Comparison of ENCODE assay signal across 9 mouse cellular contexts in genomic region chrX:103356761-103357236, GRCm38 (mm10). TPM values are rescaled to one million over a fixed set of nuclear protein-coding genes. Genes with fewer than 3 reads are reported as not detected.
A peak's percentile ranks its signal among the peaks of the same experiment; 100 is the strongest.
DNase-seq lines count a peak whose midpoint lies in the region; ATAC-seq and TF ChIP-seq lines count a peak whose summit lies in the region.
"Had no signal": no experiment of that assay in that cellular context is flagged by ENCODE, and none has a peak within 500 bp of the region (broad histone marks: within the 10 kb centered on the region; RNA-seq: fewer than 3 reads in every experiment).

No protein-coding gene starts in this region.

- peak overlapping the region; percentile 53 for H3K4me2 ChIP-seq in hindbrain, embryonic 15.5 days
- H3K4me2 ChIP-seq in liver, embryonic 16.5 days (ENCODE audit: low read depth, low read length) = peak overlapping the region; percentile 46

- no peaks in the 10 kb centered on the region for H3K4me1 ChIP-seq in lung, adult 2 months (ENCODE audit: control insufficient read depth, insufficient read depth, low read length)
- no peaks in the 10 kb centered on the region for H3K4me1 ChIP-seq in hindbrain, embryonic 15.5 days (replicated peaks)
- no peaks in the 10 kb centered on the region for H3K4me1 ChIP-seq in liver, embryonic 16.5 days (ENCODE audit: control insufficient read depth, low read depth, low read length)
- no peaks in the 10 kb centered on the region for H3K4me1 ChIP-seq in testis, adult 2 months (ENCODE audit: control insufficient read depth, insufficient read depth, low read length)

- TF ChIP-seq POLR2A in lung, adult 2 months (IDR thresholded peaks at IDR 0.05; ENCODE audit: borderline replicate concordance, extremely low read depth, low read depth, low read length) = no peak
- TF ChIP-seq POLR2A in testis, adult 2 months (IDR thresholded peaks at IDR 0.05; ENCODE audit: control insufficient read depth, low read depth, low read length) = no peak

- H3K36me3 ChIP-seq in hindbrain, embryonic 15.5 days = no peaks in the 10 kb centered on the region
- no peaks in the 10 kb centered on the region for H3K36me3 ChIP-seq in liver, embryonic 16.5 days (ENCODE audit: control insufficient read depth, insufficient read depth)
- no peaks in the 10 kb centered on the region for H3K36me3 ChIP-seq in testis, adult 2 months (ENCODE audit: control insufficient read depth, insufficient read depth, low read length)

- peaks cover 42% of the 10 kb centered on the region for H3K27me3 ChIP-seq in hindbrain, embryonic 15.5 days
- peaks cover 30% of the 10 kb centered on the region for H3K27me3 ChIP-seq in liver, embryonic 16.5 days (ENCODE audit: control insufficient read depth, insufficient read depth, low read depth, low read length)
- no peaks in the 10 kb centered on the region for H3K27me3 ChIP-seq in testis, adult 2 months (ENCODE audit: control insufficient read depth, insufficient read depth, low read length)

- no peak for DNase-seq in lung, adult 2 months
- no peak for DNase-seq in lung, postnatal 14 days
- DNase-seq in embryo, embryonic 11 days = peak; percentile 17
- no peak for DNase-seq in thymus, postnatal 10 days (ENCODE audit: low spot score in 2 of 2)

- peak; percentile 15 for ATAC-seq in activated CD4-positive, CD25-positive, alpha-beta regulatory T cell, adult 4 months
- peak; percentile 82 for ATAC-seq in hindbrain, embryonic 15.5 days (ENCODE audit: low FRiP score, low read depth)
- no peak for ATAC-seq in liver, embryonic 16.5 days (ENCODE audit: low read depth)

- no peaks in the 10 kb centered on the region for H3K9me3 ChIP-seq in hindbrain, embryonic 15.5 days
- no peaks in the 10 kb centered on the region for H3K9me3 ChIP-seq in liver, embryonic 16.5 days (replicated peaks; ENCODE audit: control insufficient read depth, low read length)

- no peak for TF ChIP-seq CTCF in lung, adult 2 months (IDR thresholded peaks at IDR 0.05; ENCODE audit: insufficient read depth, low read length)
- no peak for TF ChIP-seq CTCF in testis, adult 2 months (IDR thresholded peaks at IDR 0.05; ENCODE audit: control insufficient read depth, insufficient read depth, insufficient replicate concordance, low read depth, low read length)

- peak overlapping the region; percentile 77 for H3K4me3 ChIP-seq in lung, adult 2 months (replicated peaks; ENCODE audit: extremely low read depth, low read depth, low read length)
- H3K4me3 ChIP-seq in hindbrain, embryonic 15.5 days = peak overlapping the region; percentile 58
- peak overlapping the region; percentile 41 for H3K4me3 ChIP-seq in liver, embryonic 16.5 days (ENCODE audit: low read depth, low read length)
- peak overlapping the region; percentile 96 for H3K4me3 ChIP-seq in testis, adult 2 months (ENCODE audit: control insufficient read depth, low read depth, low read length)

- H3K9ac ChIP-seq in hindbrain, embryonic 15.5 days = peak overlapping the region; percentile 64
- no peak overlapping the region for H3K9ac ChIP-seq in liver, embryonic 16.5 days (ENCODE audit: low read depth, low read length)

- WGBS in lung, adult 2 months = 25% methylated on average over 24 of the region's 24 CpGs
- 9% methylated on average over 24 of the region's 24 CpGs for WGBS in hindbrain, embryonic 15.5 days
- 12% methylated on average over 24 of the region's 24 CpGs for WGBS in liver, embryonic 16.5 days (ENCODE audit: insufficient replicate concordance)

- peak overlapping the region; percentile 81 for H3K27ac ChIP-seq in hindbrain, embryonic 15.5 days (replicated peaks)
- no peak overlapping the region for H3K27ac ChIP-seq in liver, embryonic 16.5 days (ENCODE audit: low read length)
- peak overlapping the region; percentile 61 for H3K27ac ChIP-seq in testis, adult 2 months (ENCODE audit: control insufficient read depth, insufficient read depth, low read depth, low read length)
- H3K27ac ChIP-seq: macrophage had no signal

RNA-seq across cellular contexts. Expression of gene Chic1, which starts 0.5 kb away (rescaled TPM):
- polyA plus RNA-seq in lung, adult 2 months (2012; rRNA removed) = 0.34 and 0.50 TPM in 2 replicates
- 1 to 10 TPM; 2.4 to 3.4 TPM for polyA plus RNA-seq in activated CD4-positive, CD25-positive, alpha-beta regulatory T cell, adult 4 months (2017; shearing (Covaris generic))
- polyA plus RNA-seq in hindbrain, embryonic 15.5 days (2015; fragmentation: Nextera tagmentation; extraction: Ambion mirVana) = 6.7 and 7.0 TPM in 2 replicates
- 0.44 and 0.51 TPM in 2 replicates for polyA plus RNA-seq in liver, embryonic 16.5 days (2015; fragmentation: Nextera tagmentation; extraction: Ambion mirVana)
- polyA plus RNA-seq in testis, adult 2 months (2012; rRNA removed) = 0.12 and 0.22 TPM in 2 replicates
- polyA plus RNA-seq: macrophage had no signal

RNA-seq across cellular contexts. Expression of gene Cdx4, which starts 35.6 kb away (rescaled TPM):
- not detected in 2 replicates for polyA plus RNA-seq in lung, adult 2 months (2012; rRNA removed)
- polyA plus RNA-seq in activated CD4-positive, CD25-positive, alpha-beta regulatory T cell, adult 4 months (2017; shearing (Covaris generic)) = not detected
- not detected in 2 replicates for polyA plus RNA-seq in hindbrain, embryonic 15.5 days (2015; fragmentation: Nextera tagmentation; extraction: Ambion mirVana)
- polyA plus RNA-seq in liver, embryonic 16.5 days (2015; fragmentation: Nextera tagmentation; extraction: Ambion mirVana) = not detected in 2 replicates
- not detected in 2 replicates for polyA plus RNA-seq in testis, adult 2 months (2012; rRNA removed)
- polyA plus RNA-seq: macrophage had no signal

RNA-seq across cellular contexts. Expression of gene Tsx, which starts 57.5 kb away (rescaled TPM):
- polyA plus RNA-seq in lung, adult 2 months (2012; rRNA removed) = not detected in 2 replicates
- under 1 TPM in 1 of 2 experiments, not detected in 1; 0.42 TPM for polyA plus RNA-seq in activated CD4-positive, CD25-positive, alpha-beta regulatory T cell, adult 4 months (2017; shearing (Covaris generic))
- 0.26 and 0.34 TPM in 2 replicates for polyA plus RNA-seq in hindbrain, embryonic 15.5 days (2015; fragmentation: Nextera tagmentation; extraction: Ambion mirVana)
- not detected in 2 replicates for polyA plus RNA-seq in liver, embryonic 16.5 days (2015; fragmentation: Nextera tagmentation; extraction: Ambion mirVana)
- polyA plus RNA-seq in testis, adult 2 months (2012; rRNA removed) = 19.2 and 28.0 TPM in 2 replicates
- polyA plus RNA-seq: macrophage had no signal

Comparison
In these comparisons a context has a peak if more than half of its experiments do, and no peak if none do; other contexts are left out.
1. H3K4me3 ChIP-seq: peak in every context shown above with its lines; median percentile 96 in testis, adult 2 months; 77 in lung, adult 2 months; 58 in hindbrain, embryonic 15.5 days; 41 in liver, embryonic 16.5 days.
2. RNA of gene Tsx, which starts 57.5 kb away (polyA plus RNA-seq): 19.2 to 28.0 TPM in testis, adult 2 months; 0.42 TPM in activated CD4-positive, CD25-positive, alpha-beta regulatory T cell, adult 4 months, 0.26 to 0.34 TPM in hindbrain, embryonic 15.5 days, not detected in lung, adult 2 months and not detected in liver, embryonic 16.5 days; every median in the first group is over 10 times any median in the second.